Mouse (Mus musculus): ENCODE results near the gene Dek. TPM values are rescaled to one million over a fixed set of nuclear protein-coding genes. Genes with fewer than 3 reads are reported as not detected.

Dek gene
- polyA plus RNA-seq, 1 experiment from 2014 or later, result 146 TPM

- POLR2A ChIA-PET, result no interaction called here
Observed at GRCm38 (mm10) chr13:47134836-47135235, 28.8 kb upstream of the Dek start.

GRCm38 (mm10) chr13:47133058-47133457 is 27.1 kb upstream of the Dek start:
- no peaks in the 10 kb centered on the region for H3K27me3 ChIP-seq
- TF ChIP-seq CTCF (IDR thresholded peaks at IDR 0.05), result no peak
- DNase-seq (ENCODE audit: low read depth, low spot score), result no peak
- ATAC-seq, result no peak
- POLR2A ChIA-PET, result no interaction called here
- in situ Hi-C loops (cut with MboI; ENCODE audit: low pct_unique_long_range_greater_than_20kb), result loop anchor here (25.0 kb wide), 2 partner anchors 454 to 1129 kb away; partner anchors contain the start of gene Id4
- CTCF ChIA-PET, result no interaction called here

More at GRCm38 (mm10) chr13:47134836-47135235, 28.8 kb upstream of the Dek start:
- no peak for TF ChIP-seq CTCF (IDR thresholded peaks at IDR 0.05)
- ATAC-seq, result no peak
- no peak for DNase-seq (ENCODE audit: low read depth, low spot score)
- H3K27me3 ChIP-seq, result no peaks in the 10 kb centered on the region
- CTCF ChIA-PET, result no interaction called here
- in situ Hi-C loops (cut with MboI; ENCODE audit: low pct_unique_long_range_greater_than_20kb), result loop anchor here (25.0 kb wide), 2 partner anchors 452 to 1127 kb away; partner anchors contain the start of gene Id4

- no peaks in the 10 kb centered on the region for H3K27me3 ChIP-seq
- POLR2A ChIA-PET, result no interaction called here
- TF ChIP-seq CTCF (IDR thresholded peaks at IDR 0.05), result no peak
- no peak for ATAC-seq
- in situ Hi-C loops (cut with MboI; ENCODE audit: low pct_unique_long_range_greater_than_20kb), result loop anchor here (25.0 kb wide), 2 partner anchors 458 to 1133 kb away; partner anchors contain the start of gene Id4
- CTCF ChIA-PET, result no interaction called here
- no peak for DNase-seq (ENCODE audit: low read depth, low spot score)
Observed at GRCm38 (mm10) chr13:47129090-47129489, 23.1 kb upstream of the Dek start.

- ATAC-seq (peak; percentile 70), DNase-seq (ENCODE audit: low read depth, low spot score) (no peak)
- H3K27me3 ChIP-seq, result no peaks in the 10 kb centered on the region
- in situ Hi-C loops (cut with MboI; ENCODE audit: low pct_unique_long_range_greater_than_20kb), result loop anchor here (25.0 kb wide), 2 partner anchors 462 to 1137 kb away; partner anchors contain the start of gene Id4
- ChIA-PET POLR2A (no interaction called here), CTCF (no interaction called here)
- no peak for TF ChIP-seq CTCF (IDR thresholded peaks at IDR 0.05)
Observed at GRCm38 (mm10) chr13:47125595-47125994, 19.6 kb upstream of the Dek start.

- ChIA-PET POLR2A (no interaction called here), CTCF (no interaction called here)
- no peak for ATAC-seq
- DNase-seq (ENCODE audit: low read depth, low spot score), result no peak
- in situ Hi-C loops (cut with MboI; ENCODE audit: low pct_unique_long_range_greater_than_20kb), result loop anchor here (25.0 kb wide), 2 partner anchors 462 to 1137 kb away; partner anchors contain the start of gene Id4
- TF ChIP-seq CTCF (IDR thresholded peaks at IDR 0.05), result no peak
- H3K27me3 ChIP-seq, result no peaks in the 10 kb centered on the region
Observed at GRCm38 (mm10) chr13:47124986-47125385, 19.0 kb upstream of the Dek start.

- in situ Hi-C loops (cut with MboI; ENCODE audit: low pct_unique_long_range_greater_than_20kb), result no loop called here
- POLR2A ChIA-PET, result no interaction called here
- TF ChIP-seq CTCF (IDR thresholded peaks at IDR 0.05), result no peak
- no peak for ATAC-seq
- CTCF ChIA-PET, result no interaction called here
- no peak for DNase-seq (ENCODE audit: low read depth, low spot score)
- H3K27me3 ChIP-seq, result no peaks in the 10 kb centered on the region
Observed at GRCm38 (mm10) chr13:47124449-47124848, 18.4 kb upstream of the Dek start.

- TF ChIP-seq CTCF (IDR thresholded peaks at IDR 0.05), result no peak
- in situ Hi-C loops (cut with MboI; ENCODE audit: low pct_unique_long_range_greater_than_20kb), result no loop called here
- no peak for DNase-seq (ENCODE audit: low read depth, low spot score)
Observed at GRCm38 (mm10) chr13:47122537-47123430, 16.8 kb upstream of the Dek start, which contains the start of gene Rnf144b. Rnf144b (plus strand) TSS chr13:47122656.

GRCm38 (mm10) chr13:47121333-47121889 is 15.4 kb upstream of the Dek start:
- H3K27me3 ChIP-seq, result no peaks in the 10 kb centered on the region
- no peak for ATAC-seq
- DNase-seq (ENCODE audit: low read depth, low spot score), result no peak
- ChIA-PET CTCF (no interaction called here), POLR2A (no interaction called here)
- in situ Hi-C loops (cut with MboI; ENCODE audit: low pct_unique_long_range_greater_than_20kb), result no loop called here
- TF ChIP-seq CTCF (IDR thresholded peaks at IDR 0.05), result peak; percentile 52

More at GRCm38 (mm10) chr13:47122537-47123430, 16.8 kb upstream of the Dek start, which contains the start of gene Rnf144b:
- ChIA-PET CTCF (no interaction called here), POLR2A (no interaction called here)
- no peaks in the 10 kb centered on the region for H3K27me3 ChIP-seq
- peak; percentile 70 for ATAC-seq

- CTCF ChIA-PET, result no interaction called here
- ATAC-seq (no peak), DNase-seq (ENCODE audit: low read depth, low spot score) (no peak)
- in situ Hi-C loops (cut with MboI; ENCODE audit: low pct_unique_long_range_greater_than_20kb), result no loop called here
- no peak for TF ChIP-seq CTCF (IDR thresholded peaks at IDR 0.05)
- H3K27me3 ChIP-seq, result no peaks in the 10 kb centered on the region
- POLR2A ChIA-PET, result no interaction called here
Observed at GRCm38 (mm10) chr13:47116000-47116399, 10.0 kb upstream of the Dek start.

GRCm38 (mm10) chr13:47112924-47113323 is 6.9 kb upstream of the Dek start:
- H3K27me3 ChIP-seq, result no peaks in the 10 kb centered on the region
- ATAC-seq (no peak), DNase-seq (ENCODE audit: low read depth, low spot score) (no peak)
- ChIA-PET CTCF (no interaction called here), POLR2A (no interaction called here)
- in situ Hi-C loops (cut with MboI; ENCODE audit: low pct_unique_long_range_greater_than_20kb), result no loop called here
- TF ChIP-seq CTCF (IDR thresholded peaks at IDR 0.05), result no peak

- H3K27me3 ChIP-seq, result no peaks in the 10 kb centered on the region
- DNase-seq (ENCODE audit: low read depth, low spot score), result no peak
- ATAC-seq, result no peak
- in situ Hi-C loops (cut with MboI; ENCODE audit: low pct_unique_long_range_greater_than_20kb), result no loop called here
- ChIA-PET CTCF (no interaction called here), POLR2A (no interaction called here)
- TF ChIP-seq CTCF (IDR thresholded peaks at IDR 0.05), result no peak
Observed at GRCm38 (mm10) chr13:47112056-47112455, 6.1 kb upstream of the Dek start.

Measured in Patski (cell line).